Mouse (Mus musculus) heart, embryonic 12.5 days (tissue): ENCODE measurements around the gene Zc3h18. TPM values are rescaled to one million over a fixed set of nuclear protein-coding genes. Genes with fewer than 3 reads are reported as not detected.

Experiments
- ATAC-seq: fragments of 200-750 bp; cut with Nextera tagmentation; 2 replicates; pipeline ENCODE4 v1.8.0; 2017; ENCODE audit warnings: moderate TSS enrichment, moderate library complexity; ENCODE audit not compliant: insufficient number of reproducible peaks, low FRiP score
- H3K27ac ChIP-seq: fragments of 300-500 bp; sonication (generic); 2 replicates; pipeline ENCODE4 v1.5.1; 2016; ENCODE audit warnings: mild to moderate bottlenecking, moderate library complexity; ENCODE audit not compliant: poor library complexity, severe bottlenecking
- H3K27me3 ChIP-seq: fragments of 300-500 bp; sonication (generic); replicated peaks from 2 replicates; pipeline ENCODE4 v1.6.1; 2016; ENCODE audit warnings: mild to moderate bottlenecking, moderate library complexity
- H3K36me3 ChIP-seq: fragments of 300-500 bp; sonication (generic); 2 replicates; pipeline ENCODE4 v1.6.1; 2016; ENCODE audit warnings: mild to moderate bottlenecking, moderate library complexity
- H3K4me1 ChIP-seq: fragments of 300-500 bp; sonication (generic); replicated peaks from 2 replicates; pipeline ENCODE4 v1.6.1; 2016; ENCODE audit warnings: mild to moderate bottlenecking
- H3K4me2 ChIP-seq: fragments of 300-500 bp; sonication (generic); 2 replicates; pipeline ENCODE4 v1.6.1; 2016; ENCODE audit warnings: mild to moderate bottlenecking, moderate library complexity
- H3K4me3 ChIP-seq: fragments of 300-500 bp; sonication (generic); 2 replicates; pipeline ENCODE4 v1.5.1; 2016; ENCODE audit warnings: mild to moderate bottlenecking
- H3K9ac ChIP-seq: fragments of 300-500 bp; sonication (generic); 2 replicates; pipeline ENCODE4 v1.6.1; 2016; ENCODE audit warnings: mild to moderate bottlenecking, moderate library complexity
- H3K9me3 ChIP-seq: fragments of 300-500 bp; sonication (generic); replicated peaks from 2 replicates; pipeline ENCODE4 v1.6.1; 2016; ENCODE audit warnings: mild to moderate bottlenecking, moderate library complexity
- WGBS: fragments of 180-500 bp; shearing (Covaris S2); methylation state at CpG from one replicate; pipeline ENCODE4 v1.1.7; 2016; 5-methylcytosine and 5-hydroxymethylcytosine counted together
- polyA plus RNA-seq: library from polyadenylated mRNA; unstranded; fragments of >200 nt; fragmentation: Nextera tagmentation; extraction: Ambion mirVana; gene quantifications from 2 replicates; pipeline ENCODE4 v1.2.1, GENCODE M21; 2016

Gene Zc3h18
- polyA plus RNA-seq, 1 experiment from 2014 or later = 43.0 TPM

- no peaks in the 10 kb centered on the region for H3K36me3 ChIP-seq
- no peak overlapping the region for H3K4me3 ChIP-seq
- H3K4me2 ChIP-seq = no peak overlapping the region
- no peak overlapping the region for H3K27ac ChIP-seq
- H3K9ac ChIP-seq = no peak overlapping the region
- ATAC-seq = no peak
- no peaks in the 10 kb centered on the region for H3K27me3 ChIP-seq
- peaks cover 64% of the 10 kb centered on the region for H3K4me1 ChIP-seq
- 52% methylated on average over 5 of the region's 5 CpGs for WGBS
- H3K9me3 ChIP-seq = no peaks in the 10 kb centered on the region
These were observed 28.4 kb upstream of the Zc3h18 start for GRCm38 (mm10) chr8:122347811-122348552.

GRCm38 (mm10) chr8:122349357-122350297 is 26.8 kb upstream of the Zc3h18 start:
- H3K4me1 ChIP-seq = peaks cover 47% of the 10 kb centered on the region
- H3K9me3 ChIP-seq = no peaks in the 10 kb centered on the region
- 0 out of 2 replicates have a peak, but pooled peaks have one; percentile 67 for ATAC-seq
- H3K9ac ChIP-seq = no peak overlapping the region
- H3K4me2 ChIP-seq = peak overlapping the region; percentile 22; the same call in 1 of the 2 replicates
- H3K27me3 ChIP-seq = no peaks in the 10 kb centered on the region
- H3K36me3 ChIP-seq = no peaks in the 10 kb centered on the region
- peak overlapping the region; percentile 30; the same call in 1 of the 2 replicates for H3K27ac ChIP-seq
- 11% methylated on average over 15 of the region's 15 CpGs for WGBS
- H3K4me3 ChIP-seq = no peak overlapping the region

DNA sequence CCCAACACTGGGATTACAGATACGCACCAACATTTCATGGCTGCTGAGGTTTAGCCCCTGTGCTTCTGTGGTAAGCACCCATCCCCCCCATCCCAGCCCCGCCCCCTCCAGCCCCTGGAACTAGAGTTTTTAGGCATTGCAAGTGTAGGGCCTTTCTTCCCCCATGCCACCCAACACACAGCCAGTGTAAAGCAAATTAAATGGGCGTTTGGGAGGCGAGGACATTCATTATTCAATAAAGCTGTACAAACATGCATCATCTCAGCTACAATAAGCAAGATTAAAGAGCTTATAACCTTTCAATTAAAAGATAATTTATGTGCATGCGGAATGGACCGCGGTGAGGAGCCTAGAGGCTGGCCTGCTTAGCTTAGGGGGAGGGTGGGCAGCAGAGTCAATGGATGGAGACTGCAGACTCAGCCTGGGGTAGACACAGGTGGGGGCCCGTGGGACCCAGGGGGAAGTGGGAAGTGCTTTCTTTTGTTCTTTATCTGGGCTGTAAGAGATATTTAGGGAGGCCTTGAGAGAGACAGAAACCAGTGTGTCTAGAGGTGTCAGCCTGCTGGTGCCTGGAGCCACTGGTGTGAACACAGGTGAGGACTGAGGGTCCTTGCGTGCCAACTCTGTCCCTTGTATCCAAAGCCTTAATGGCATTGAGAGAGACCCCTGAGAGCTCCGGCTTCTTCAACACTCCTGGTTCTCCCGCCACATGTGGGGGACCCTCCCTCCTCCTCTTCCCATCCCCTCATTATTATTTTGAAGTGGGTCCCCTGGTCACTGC is 25.9 kb upstream of the Zc3h18 start:
- Histone ChIP-seq H3K27ac (no peak overlapping the region), H3K4me1 (peaks cover 39% of the 10 kb centered on the region), H3K27me3 (no peaks in the 10 kb centered on the region), H3K4me2 (no peak overlapping the region), H3K4me3 (no peak overlapping the region), H3K9ac (peak overlapping the region; percentile 40; the same call in 1 of the 2 replicates), H3K9me3 (no peaks in the 10 kb centered on the region), H3K36me3 (no peaks in the 10 kb centered on the region)
- ATAC-seq = no peak
- WGBS = 29% methylated on average over 11 of the region's 11 CpGs

GRCm38 (mm10) chr8:122354157-122354556 is 22.3 kb upstream of the Zc3h18 start:
- no peak for ATAC-seq
- Histone ChIP-seq H3K9me3 (no peaks in the 10 kb centered on the region), H3K36me3 (no peaks in the 10 kb centered on the region), H3K27me3 (peaks cover 22% of the 10 kb centered on the region; the same call in 1 of the 2 replicates), H3K9ac (no peak overlapping the region), H3K4me1 (peaks cover 21% of the 10 kb centered on the region), H3K4me2 (no peak overlapping the region), H3K4me3 (no peak overlapping the region), H3K27ac (no peak overlapping the region)
- WGBS = 78% methylated on average over 8 of the region's 8 CpGs

DNA sequence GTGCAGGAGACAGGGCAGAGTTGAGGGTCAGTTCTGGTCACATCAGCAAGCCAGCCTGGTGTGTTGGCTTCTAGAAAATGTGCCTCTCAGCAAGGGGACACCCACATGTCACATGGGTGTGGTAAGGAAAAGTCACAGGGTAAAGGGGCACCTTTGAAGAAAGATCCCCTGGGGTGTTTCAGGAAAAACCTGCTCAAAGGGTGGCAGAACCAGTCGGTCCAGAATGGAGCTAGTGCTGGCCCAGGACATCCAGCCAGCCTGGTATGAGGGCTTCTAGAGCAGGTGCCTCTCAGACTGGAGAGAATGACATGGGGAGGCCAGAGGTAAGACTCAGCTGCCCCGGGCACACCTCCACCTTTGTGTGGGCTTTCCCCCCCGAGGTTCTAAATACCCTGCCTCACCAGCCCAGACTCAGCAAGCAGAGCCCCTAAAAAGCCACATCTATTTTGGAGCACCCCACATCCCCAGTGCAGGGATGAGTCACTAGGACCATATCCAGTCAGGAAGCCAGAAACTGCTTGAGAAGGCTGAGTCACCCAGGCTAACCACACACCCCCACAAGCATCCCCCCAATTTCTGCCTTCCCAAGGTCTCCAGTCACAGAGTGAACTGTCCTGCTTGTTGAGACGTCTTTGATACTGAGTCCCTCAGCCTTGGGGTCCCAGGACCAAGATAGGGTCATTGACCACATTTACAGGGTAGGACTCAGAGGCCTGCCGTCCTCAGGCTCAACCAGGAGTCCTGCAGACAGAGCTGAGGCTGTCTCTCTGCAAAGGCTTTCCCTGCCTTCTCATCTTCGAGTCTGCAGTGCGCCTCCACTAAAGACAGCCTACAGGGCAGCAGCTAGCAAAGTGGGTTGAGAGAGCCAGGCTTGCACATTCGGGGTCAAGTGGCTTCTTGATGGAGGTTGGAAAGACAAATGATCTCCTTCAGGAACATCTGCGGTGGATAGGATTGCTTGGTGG is 20.5 kb upstream of the Zc3h18 start:
- Histone ChIP-seq H3K27me3 (peaks cover 25% of the 10 kb centered on the region; the same call in 1 of the 2 replicates), H3K36me3 (no peaks in the 10 kb centered on the region), H3K27ac (no peak overlapping the region), H3K4me1 (peaks cover 3% of the 10 kb centered on the region), H3K4me2 (no peak overlapping the region), H3K9me3 (no peaks in the 10 kb centered on the region), H3K4me3 (no peak overlapping the region), H3K9ac (no peak overlapping the region)
- ATAC-seq = no peak
- 69% methylated on average over 9 of the region's 9 CpGs for WGBS

DNA sequence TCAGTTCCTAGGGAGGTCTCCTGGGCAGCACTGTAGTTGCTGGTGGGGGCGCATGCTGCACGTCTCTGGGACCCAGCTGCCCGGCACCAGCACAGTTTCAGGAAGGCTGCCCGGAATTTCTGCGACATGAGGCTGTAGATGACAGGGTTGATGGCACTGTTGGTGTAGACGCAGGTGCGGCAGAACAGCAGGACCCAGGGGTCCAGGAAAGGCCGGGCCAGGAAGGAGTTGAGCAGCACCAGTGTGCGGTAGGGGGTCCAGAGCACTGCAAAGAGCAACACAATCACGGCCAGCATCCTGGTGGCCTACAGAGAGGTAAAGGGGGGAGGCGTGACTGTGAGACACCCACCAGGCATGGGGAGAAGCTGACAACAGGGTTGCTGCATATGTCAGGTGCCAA is 19.2 kb upstream of the Zc3h18 start:
- H3K27me3 ChIP-seq = peaks cover 31% of the 10 kb centered on the region
- WGBS = 56% methylated on average over 11 of the region's 11 CpGs

DNA sequence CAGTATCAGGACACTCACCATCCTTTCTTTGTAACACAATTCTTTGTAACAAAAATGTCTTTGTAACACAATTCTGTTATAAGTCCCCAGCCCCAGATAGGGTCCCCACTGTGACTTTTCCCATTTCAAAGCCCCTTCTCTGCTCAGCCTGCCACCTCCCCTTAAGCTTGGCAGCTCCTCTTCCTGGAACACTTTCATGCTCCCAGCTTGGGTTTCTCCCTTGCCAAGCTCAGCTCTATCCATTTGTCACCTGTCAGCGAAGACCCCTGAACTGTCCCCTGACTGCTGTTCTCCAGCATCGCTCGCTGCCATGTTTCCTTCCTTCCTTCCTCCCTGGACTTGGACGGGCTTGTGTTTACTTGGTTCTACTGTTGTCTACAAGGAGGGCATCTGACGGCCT is 18.8 kb upstream of the Zc3h18 start:
- WGBS = 63% methylated on average over 5 of the region's 5 CpGs
- Histone ChIP-seq H3K27me3 (peaks cover 31% of the 10 kb centered on the region), H3K4me3 (no peak overlapping the region), H3K9me3 (no peaks in the 10 kb centered on the region), H3K9ac (no peak overlapping the region), H3K27ac (no peak overlapping the region), H3K4me2 (no peak overlapping the region), H3K4me1 (no peaks in the 10 kb centered on the region; the same call in 1 of the 2 replicates), H3K36me3 (no peaks in the 10 kb centered on the region)
- ATAC-seq = no peak

More for the DNA sequence above, 19.2 kb upstream of the Zc3h18 start:
- Histone ChIP-seq H3K9ac (no peak overlapping the region), H3K9me3 (no peaks in the 10 kb centered on the region), H3K4me1 (no peaks in the 10 kb centered on the region), H3K27ac (no peak overlapping the region), H3K4me3 (no peak overlapping the region), H3K4me2 (no peak overlapping the region), H3K36me3 (no peaks in the 10 kb centered on the region)
- ATAC-seq = no peak

DNA sequence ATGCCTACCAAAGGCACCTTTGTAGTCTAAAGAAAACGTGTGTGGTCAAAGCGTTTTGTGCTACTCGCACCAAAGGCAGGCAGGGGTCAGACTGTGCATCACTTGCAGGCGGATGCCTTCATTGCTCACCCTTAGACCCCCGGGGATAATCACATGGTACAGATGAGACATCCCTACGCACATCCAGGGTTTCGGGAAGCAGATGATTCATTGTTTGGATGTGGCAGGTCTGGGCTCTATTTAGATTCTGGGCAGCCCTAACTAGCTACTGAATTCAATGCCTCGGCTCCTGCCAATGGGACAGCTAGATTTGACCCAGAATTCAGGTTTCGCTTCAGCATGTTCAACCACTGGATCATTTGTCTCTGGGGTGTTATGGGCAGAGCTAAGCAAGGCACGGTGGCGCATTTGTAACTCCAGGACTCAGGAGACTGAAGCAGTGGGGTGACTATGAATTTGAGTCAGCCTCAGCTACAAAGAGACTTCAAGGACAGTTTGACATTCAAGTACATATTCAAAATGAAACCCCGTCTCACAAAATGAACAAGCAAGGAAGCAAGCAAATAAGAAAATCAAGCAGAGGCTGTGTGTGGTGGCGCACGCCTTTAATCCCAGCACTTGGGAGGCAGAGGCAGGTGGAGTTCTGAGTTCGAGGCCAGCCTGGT is 17.2 kb upstream of the Zc3h18 start:
- Histone ChIP-seq H3K9me3 (no peaks in the 10 kb centered on the region), H3K4me1 (no peaks in the 10 kb centered on the region; the same call in 1 of the 2 replicates), H3K4me2 (no peak overlapping the region), H3K27me3 (peaks cover 31% of the 10 kb centered on the region), H3K27ac (no peak overlapping the region), H3K36me3 (no peaks in the 10 kb centered on the region), H3K9ac (no peak overlapping the region), H3K4me3 (no peak overlapping the region)
- no peak for ATAC-seq
- WGBS = 77% methylated on average over 15 of the region's 15 CpGs

DNA sequence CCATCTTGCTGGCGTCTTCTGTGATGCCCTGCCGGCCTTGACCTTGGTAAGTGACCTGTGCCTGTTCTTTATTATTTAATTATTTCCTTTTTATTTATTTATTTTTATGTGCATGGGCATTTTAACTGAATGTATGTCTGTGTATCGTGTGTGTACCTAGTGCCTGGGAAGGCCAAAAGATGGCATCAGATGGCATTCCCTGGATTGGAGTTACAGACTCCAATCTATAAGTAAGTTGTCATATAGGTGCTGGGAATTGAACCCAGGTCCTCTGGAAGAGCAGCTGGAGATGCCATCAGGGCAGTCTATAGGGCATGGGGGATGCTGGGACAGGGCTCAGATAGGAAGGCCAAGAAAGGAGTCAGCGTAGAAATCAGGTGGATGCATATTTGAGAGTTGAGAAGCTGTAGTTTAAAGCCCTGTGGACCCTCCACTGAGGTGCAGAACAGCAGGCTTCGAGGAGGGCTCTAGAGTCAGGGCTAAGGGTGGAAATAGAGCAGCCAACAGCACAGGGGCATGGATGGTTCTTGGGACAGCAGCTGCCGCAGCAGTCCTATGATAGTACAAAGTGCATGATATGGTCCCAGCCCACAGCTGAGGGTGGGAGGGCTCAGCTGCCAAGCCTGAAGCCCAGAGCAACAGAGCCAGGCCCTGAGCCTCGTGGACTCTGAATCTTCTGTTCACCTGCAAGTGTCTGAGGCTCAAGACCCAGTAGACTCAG is 15.6 kb upstream of the Zc3h18 start, which contains the start of gene Trhr2:
Trhr2 (minus strand) TSS at position 51 of the 721 bp plus-strand sequence.
- H3K4me3 ChIP-seq = no peak within 1 kb of the TSS
- no peak within 1 kb of the TSS for H3K9ac ChIP-seq
- ATAC-seq = no peak
- no peaks in the 10 kb centered on the region for H3K36me3 ChIP-seq
- 68% methylated on average over 7 of the region's 7 CpGs for WGBS
- no peak within 1 kb of the TSS for H3K4me2 ChIP-seq
- H3K4me1 ChIP-seq = no peaks in the 10 kb centered on the region; the same call in 1 of the 2 replicates
- H3K27ac ChIP-seq = no peak within 1 kb of the TSS
- H3K9me3 ChIP-seq = no peaks in the 10 kb centered on the region
- peaks cover 31% of the 10 kb centered on the region for H3K27me3 ChIP-seq
